Mouse (Mus musculus): ENCODE results near the gene Mroh3.

- TF ChIP-seq CTCF (IDR thresholded peaks at IDR 0.05; ENCODE audit: low read depth, low read length) (no peak), POLR2A (IDR thresholded peaks at IDR 0.05; ENCODE audit: borderline replicate concordance, low read depth, low read length) (no peak)
Observed at GRCm38 (mm10) chr1:136233892-136234594, 21.4 kb upstream of the Mroh3 start, which contains the start of gene Inava.
